Mouse (Mus musculus) megakaryocyte, embryonic 14.5 days (primary cell): ENCODE measurements around the gene Emid1.

Experiments used
- FLI1 ChIP-seq: IDR thresholded peaks from 2 replicates; pipeline ENCODE4 v1.6.1; 2012; ENCODE audit warnings: low read length, inconsistent platforms, mixed read lengths
- GATA1 ChIP-seq: IDR thresholded peaks from 3 replicates; pipeline ENCODE4 v1.6.1; 2012; ENCODE audit warnings: mixed read lengths, low read length, inconsistent platforms, borderline replicate concordance

GRCm38 (mm10) chr11:5189239-5189933 is 37.3 kb upstream of the Emid1 start:
- TF ChIP-seq GATA1, result no peak
- TF ChIP-seq FLI1, result no peak
